Mouse (Mus musculus): ENCODE data around the gene BC017158. TPM values are rescaled to one million over a fixed set of nuclear protein-coding genes. Genes with fewer than 3 reads are reported as not detected.

Gene BC017158
- total RNA-seq, 2 experiments from 2014 or later: 20.8 to 26.7 TPM

DNA sequence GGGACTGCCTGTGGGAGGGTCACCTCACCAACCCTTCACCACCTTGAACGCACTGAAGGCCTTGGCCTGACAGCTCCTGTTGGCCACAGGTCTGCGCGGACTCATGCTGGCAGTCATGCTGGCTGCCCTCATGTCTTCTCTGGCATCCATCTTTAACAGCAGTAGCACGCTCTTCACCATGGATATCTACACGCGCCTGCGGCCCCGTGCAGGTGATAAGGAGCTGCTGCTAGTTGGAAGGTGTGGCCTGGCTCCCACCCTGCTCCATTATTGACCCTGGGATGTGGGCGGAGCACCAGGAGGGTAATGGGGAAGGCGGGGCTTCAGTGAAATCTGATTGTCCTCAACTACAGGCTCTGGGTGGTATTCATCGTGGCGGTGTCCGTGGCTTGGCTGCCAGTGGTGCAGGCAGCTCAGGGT lies 27.5 kb downstream of the BC017158 start:
- no peak for DNase-seq (ENCODE audit: low spot score in 2 of 2)
- intact Hi-C loops (cut with DNase I): no loop called here

GRCm38 (mm10) chr7:128267813-128268212 lies 30.2 kb downstream of the BC017158 start:
- intact Hi-C loops (cut with DNase I): no loop called here
- no peak for DNase-seq (ENCODE audit: low spot score in 2 of 2)

GRCm38 (mm10) chr7:128267391-128267790 lies 30.6 kb downstream of the BC017158 start:
- DNase-seq (ENCODE audit: low spot score in 2 of 2): no peak
- intact Hi-C loops (cut with DNase I): no loop called here

- no peak for DNase-seq (ENCODE audit: low spot score in 2 of 2)
- intact Hi-C loops (cut with DNase I): no loop called here
Observed at GRCm38 (mm10) chr7:128266056-128266455, 31.9 kb downstream of the BC017158 start.

- intact Hi-C loops (cut with DNase I): no loop called here
- no peak for DNase-seq (ENCODE audit: low spot score in 2 of 2)
Observed at GRCm38 (mm10) chr7:128265411-128265810, 32.6 kb downstream of the BC017158 start, which contains the start of gene Slc5a2. Gene Slc5a2 (plus strand): TSS chr7:128265657.

DNA sequence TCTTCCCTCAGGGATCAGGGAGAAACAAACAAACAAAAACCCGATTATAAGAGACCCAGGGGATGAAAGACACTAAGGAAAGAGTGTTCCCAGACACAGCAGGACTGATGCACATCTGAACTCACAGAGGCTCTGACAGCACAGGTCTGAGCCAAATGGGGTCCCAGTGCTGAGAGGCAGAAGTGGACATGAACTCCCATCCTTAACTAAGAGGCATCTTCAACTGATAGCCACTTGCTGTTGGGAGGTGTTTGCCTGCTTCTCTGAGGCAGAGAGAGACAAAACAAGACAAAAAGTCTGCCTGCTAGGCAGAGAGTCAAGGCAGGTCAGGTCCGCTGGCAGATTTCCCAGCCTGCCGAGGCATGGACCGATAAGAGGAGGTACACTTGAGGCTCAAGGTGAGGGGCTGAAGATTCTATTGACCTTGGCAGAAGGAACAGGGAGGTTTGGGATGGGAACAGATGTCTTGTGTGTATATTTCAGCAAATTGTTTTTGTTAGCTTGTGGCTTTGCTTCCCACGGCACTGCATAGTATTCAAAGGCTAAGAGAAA lies 41.1 kb downstream of the BC017158 start:
- intact Hi-C loops (cut with DNase I): no loop called here
- DNase-seq (ENCODE audit: low spot score in 2 of 2): no peak

DNA sequence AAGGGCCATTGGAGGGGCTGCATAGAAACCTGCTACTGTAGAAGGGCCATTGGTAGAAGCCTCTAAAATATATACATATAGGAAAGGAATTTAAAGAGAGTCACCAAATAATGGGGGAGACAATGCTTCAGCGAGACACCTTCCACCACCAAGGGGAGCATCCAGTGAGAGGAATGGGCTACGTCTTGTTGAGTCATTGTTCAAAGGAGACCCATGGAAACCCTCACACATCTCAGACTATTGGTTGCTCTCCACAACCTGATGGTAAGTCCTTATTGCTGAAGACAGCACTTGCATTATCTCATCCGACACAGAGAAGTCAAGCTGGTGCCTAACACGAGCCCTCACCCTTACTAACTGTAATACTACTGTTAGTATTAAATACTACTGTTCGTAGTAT lies 42.2 kb downstream of the BC017158 start:
- DNase-seq (ENCODE audit: low spot score in 2 of 2): no peak
- intact Hi-C loops (cut with DNase I): no loop called here

DNA sequence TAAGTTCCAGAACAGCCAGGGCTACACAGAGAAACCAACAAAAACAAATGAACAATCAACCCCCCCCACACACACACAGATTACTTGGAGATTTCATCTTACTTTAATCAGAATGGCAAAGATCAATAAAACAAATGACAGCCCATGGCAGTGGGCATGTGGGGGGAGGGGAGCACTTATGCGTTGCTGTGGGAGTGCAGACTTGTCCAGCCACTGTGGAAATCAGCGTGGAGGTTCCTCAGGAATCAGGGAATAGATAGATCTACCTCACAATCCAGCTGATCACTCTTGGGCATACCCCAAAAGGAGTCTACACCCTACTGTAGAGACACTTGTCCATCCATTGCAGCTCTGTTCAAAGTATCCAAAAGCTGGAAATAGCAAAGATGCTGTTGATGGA lies 43.0 kb downstream of the BC017158 start:
- intact Hi-C loops (cut with DNase I): no loop called here
- DNase-seq (ENCODE audit: low spot score in 2 of 2): no peak

DNA sequence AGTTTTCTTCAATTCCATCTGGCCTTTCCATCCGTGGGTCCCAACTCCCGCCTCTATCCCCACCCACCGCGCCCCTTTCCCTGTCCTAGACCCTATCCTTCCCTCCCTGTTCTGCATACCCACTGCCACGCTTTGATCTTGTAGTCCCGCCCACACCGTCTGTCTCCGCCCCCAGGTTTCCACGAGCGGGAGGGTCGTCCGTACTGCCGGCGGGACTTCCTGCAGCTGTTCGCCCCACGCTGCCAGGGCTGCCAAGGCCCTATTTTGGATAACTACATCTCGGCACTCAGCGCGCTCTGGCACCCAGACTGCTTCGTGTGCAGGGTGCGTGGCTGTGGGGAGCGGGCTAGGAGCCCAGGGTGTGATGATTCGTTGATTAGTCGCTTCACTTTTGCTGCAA lies 45.4 kb downstream of the BC017158 start:
- peak; percentile 61 to 92 for DNase-seq (ENCODE audit: low spot score in 2 of 2)
- intact Hi-C loops (cut with DNase I): no loop called here

- intact Hi-C loops (cut with DNase I): no loop called here
- no peak for DNase-seq (ENCODE audit: low spot score in 2 of 2)
Observed at GRCm38 (mm10) chr7:128251946-128252345, 46.0 kb downstream of the BC017158 start.

DNA sequence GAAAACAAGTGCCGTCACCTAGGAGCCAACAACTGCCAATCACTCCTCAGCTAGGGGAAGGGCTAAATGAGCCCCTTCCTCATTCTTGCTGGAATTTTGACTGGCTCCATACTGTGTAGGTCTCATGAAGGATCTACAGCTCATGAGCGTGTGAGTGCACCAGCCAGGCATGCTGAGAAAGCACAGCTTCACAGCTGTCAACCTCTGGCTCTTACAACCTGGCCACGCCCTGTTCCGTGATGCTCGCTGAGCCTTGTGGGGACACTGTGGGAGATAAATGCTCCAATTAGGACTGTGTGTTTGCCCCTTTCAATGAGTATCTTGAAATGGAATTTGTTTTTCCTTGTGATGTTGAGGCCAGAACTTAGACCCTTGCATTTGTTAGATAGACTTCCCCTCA lies 48.0 kb downstream of the BC017158 start:
- intact Hi-C loops (cut with DNase I): loop anchor here (2.0 to 5.0 kb wide), 4 partner anchors 47 to 457 kb away; partner anchors contain the start of genes Rgs10 and Tial1
- DNase-seq (ENCODE audit: low spot score in 2 of 2): no peak

DNA sequence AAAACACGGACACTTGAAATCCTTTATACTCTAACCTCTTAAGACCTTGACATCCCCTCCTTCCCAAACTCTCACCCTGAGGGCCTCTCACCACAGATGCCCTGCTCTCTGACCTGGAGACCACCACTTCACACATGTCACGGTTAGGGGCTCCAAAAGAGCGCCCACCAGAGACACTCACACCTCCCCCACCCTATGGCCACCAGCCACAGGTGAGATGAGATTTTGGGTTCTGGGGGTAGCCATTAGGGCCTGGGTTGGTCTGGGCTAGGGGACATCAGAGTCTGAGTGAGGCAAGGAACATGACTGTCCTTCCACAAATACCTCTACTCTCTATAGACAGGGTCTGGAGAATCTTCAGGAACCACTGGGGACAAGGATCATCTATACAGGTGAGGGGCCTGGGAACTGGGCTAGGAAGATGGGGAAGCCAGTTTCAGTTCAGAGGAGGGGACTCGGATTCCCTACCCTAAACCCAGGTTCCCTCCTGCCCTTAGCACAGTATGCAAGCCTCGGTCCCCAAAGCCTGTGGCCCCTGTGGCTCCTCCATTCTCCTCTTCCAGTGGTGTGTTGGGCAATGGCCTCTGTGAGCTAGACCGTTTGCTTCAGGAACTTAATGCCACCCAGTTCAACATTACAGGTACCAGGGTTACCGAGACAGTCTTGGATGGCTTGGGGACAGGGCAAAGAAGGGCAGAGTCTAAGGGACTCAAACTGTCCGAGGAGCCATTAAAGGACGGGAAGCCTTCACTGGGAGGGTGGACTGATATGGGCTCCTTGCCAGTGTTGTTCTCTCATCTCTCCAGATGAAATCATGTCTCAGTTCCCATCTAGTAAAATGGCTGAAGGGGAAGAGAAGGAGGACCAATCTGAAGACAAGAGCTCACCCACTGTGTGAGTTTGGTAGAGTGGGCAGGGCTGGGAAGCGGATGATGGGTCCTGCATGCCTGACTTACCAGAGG lies 49.6 kb downstream of the BC017158 start:
- DNase-seq (ENCODE audit: low spot score in 2 of 2): no peak
- intact Hi-C loops (cut with DNase I): loop anchor here (2.0 to 5.0 kb wide), 4 partner anchors 48 to 459 kb away; partner anchors contain the start of genes Rgs10 and Tial1

GRCm38 (mm10) chr7:128247443-128247842 lies 50.5 kb downstream of the BC017158 start:
- intact Hi-C loops (cut with DNase I): loop anchor here (1.0 to 5.0 kb wide), 4 partner anchors 95 to 460 kb away; partner anchors contain the start of genes Rgs10 and Tial1
- peak; percentile 84 to 93 for DNase-seq (ENCODE audit: low spot score in 2 of 2)

DNA sequence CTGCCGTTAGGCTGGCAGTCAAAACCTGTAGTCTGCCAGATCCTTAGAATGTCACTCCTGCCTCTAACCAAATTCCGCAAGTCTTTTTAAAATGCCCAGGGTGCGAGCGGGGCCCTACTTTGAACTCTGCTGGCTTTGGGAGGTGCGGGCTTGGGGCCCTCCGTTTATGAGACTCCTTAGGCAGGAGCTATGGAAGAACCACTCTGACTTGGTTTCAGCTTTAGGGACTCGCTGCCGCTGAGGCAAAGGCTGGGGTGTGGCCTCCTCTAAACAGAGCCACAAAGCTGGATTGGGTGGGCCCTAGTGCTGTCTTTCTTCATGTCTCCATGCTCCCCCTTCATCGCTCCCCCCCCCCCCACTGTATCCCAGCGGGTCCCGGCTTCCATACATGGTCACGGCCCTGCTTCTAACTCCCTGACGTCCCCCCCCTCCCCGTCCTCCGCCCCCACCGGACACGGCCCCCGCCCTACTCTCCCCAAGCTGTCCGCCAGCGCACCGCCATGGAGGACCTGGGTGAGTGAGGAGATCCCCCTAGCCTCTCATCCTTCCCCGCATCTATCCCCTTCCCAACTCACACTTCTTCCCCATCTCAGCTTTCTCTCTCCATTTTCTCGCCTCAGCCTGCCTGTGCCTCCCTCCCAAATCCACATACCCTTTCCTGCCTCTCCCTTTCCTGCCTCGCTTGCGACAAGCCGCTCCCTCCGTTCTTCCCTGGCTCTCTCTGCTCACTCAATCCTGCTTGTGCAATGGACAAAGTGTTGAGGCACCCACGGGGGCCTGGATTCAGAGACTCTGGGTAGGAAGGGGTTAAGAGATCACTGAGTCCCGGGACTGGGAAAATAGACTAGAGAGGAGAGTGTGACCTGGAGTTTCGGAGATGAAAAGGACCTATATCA lies 51.2 kb downstream of the BC017158 start, which contains the start of gene Tgfb1i1:
Tgfb1i1 (plus strand) TSS at position 317 of the 896 bp plus-strand sequence.
- intact Hi-C loops (cut with DNase I): loop anchor here (1.0 to 5.0 kb wide), 4 partner anchors 96 to 461 kb away; partner anchors contain the start of genes Rgs10 and Tial1
- peak; percentile 61 to 76 for DNase-seq (ENCODE audit: low spot score in 2 of 2)

- intact Hi-C loops (cut with DNase I): loop anchor here (5.0 kb wide), 3 partner anchors 172 to 462 kb away; partner anchors contain the start of genes Rgs10 and Tial1
- DNase-seq (ENCODE audit: low spot score in 2 of 2): no peak
Observed at GRCm38 (mm10) chr7:128245547-128245946, 52.4 kb downstream of the BC017158 start.

GRCm38 (mm10) chr7:128244410-128245025 lies 53.5 kb downstream of the BC017158 start:
- no peak for DNase-seq (ENCODE audit: low spot score in 2 of 2)
- intact Hi-C loops (cut with DNase I): loop anchor here (5.0 kb wide), 3 partner anchors 173 to 463 kb away; partner anchors contain the start of genes Rgs10 and Tial1

- intact Hi-C loops (cut with DNase I): no loop called here
- no peak for DNase-seq (ENCODE audit: low spot score in 2 of 2)
Observed at GRCm38 (mm10) chr7:128243921-128244320, 54.0 kb downstream of the BC017158 start.

- DNase-seq (ENCODE audit: low spot score in 2 of 2): no peak
- intact Hi-C loops (cut with DNase I): no loop called here
Observed at GRCm38 (mm10) chr7:128242331-128242730, 55.6 kb downstream of the BC017158 start.
